Mouse (Mus musculus) embryonic facial prominence, embryonic 11.5 days (tissue): Measurements from ENCODE around the gene Prkci. TPM values are rescaled to one million over a fixed set of nuclear protein-coding genes. Genes with fewer than 3 reads are reported as not detected.

Experiments
- ATAC-seq: fragments of 200-750 bp; cut with Nextera tagmentation; replicated peaks from 2 replicates; pipeline ENCODE4 v1.8.0; 2017; ENCODE audit warnings: low read depth; ENCODE audit not compliant: insufficient number of reproducible peaks, low FRiP score, low TSS enrichment
- DNase-seq: peaks from one replicate; pipeline ENCODE4 v3.0.0-alpha.2; 2015; ENCODE audit warnings: low spot score
- H3K27ac ChIP-seq: fragments of 300-500 bp; sonication (generic); replicated peaks from 2 replicates; pipeline ENCODE4 v1.5.1; 2014; ENCODE audit warnings: mild to moderate bottlenecking, low read depth, low read length, control low read depth
- H3K27me3 ChIP-seq: fragments of 300-500 bp; sonication (generic); 2 replicates; pipeline ENCODE4 v1.6.1; 2014; ENCODE audit warnings: mild to moderate bottlenecking, low read length, moderate library complexity, mixed read lengths; ENCODE audit not compliant: control insufficient read depth, insufficient read depth
- H3K36me3 ChIP-seq: fragments of 300-500 bp; sonication (generic); replicated peaks from 2 replicates; pipeline ENCODE4 v1.6.1; 2014; ENCODE audit warnings: low read depth, mild to moderate bottlenecking, low read length, moderate library complexity, mixed read lengths; ENCODE audit not compliant: control insufficient read depth, insufficient read depth
- H3K4me1 ChIP-seq: fragments of 300-500 bp; sonication (generic); 2 replicates; pipeline ENCODE4 v1.6.1; 2014; ENCODE audit warnings: low read length, mixed read lengths; ENCODE audit not compliant: control insufficient read depth, insufficient read depth
- H3K4me2 ChIP-seq: fragments of 300-500 bp; sonication (generic); 2 replicates; pipeline ENCODE4 v1.6.1; 2014; ENCODE audit warnings: low read depth, mild to moderate bottlenecking, control low read depth, low read length, moderate library complexity
- H3K4me3 ChIP-seq: fragments of 300-500 bp; sonication (generic); 2 replicates; pipeline ENCODE4 v1.5.1; 2014; ENCODE audit warnings: low read depth, low read length, control low read depth
- H3K9ac ChIP-seq: fragments of 300-500 bp; sonication (generic); replicated peaks from 2 replicates; pipeline ENCODE4 v1.6.1; 2014; ENCODE audit warnings: mild to moderate bottlenecking, control low read depth, low read length
- H3K9me3 ChIP-seq: fragments of 300-500 bp; sonication (generic); replicated peaks from 2 replicates; pipeline ENCODE4 v1.6.1; 2016; ENCODE audit warnings: mild to moderate bottlenecking, low read length, inconsistent platforms, mixed read lengths; ENCODE audit not compliant: control insufficient read depth
- WGBS: fragments of 180-500 bp; shearing (Covaris S2); extraction: QIAGEN DNeasy Blood & Tissue Kit; methylation state at CpG from one replicate; pipeline ENCODE4 v1.1.7; 2014; 5-methylcytosine and 5-hydroxymethylcytosine counted together
- polyA plus RNA-seq: library from polyadenylated mRNA; unstranded; fragments of >200 nt; fragmentation: Nextera tagmentation; extraction: Ambion mirVana; gene quantifications from 2 replicates; pipeline ENCODE4 v1.2.1, GENCODE M21; 2014

Prkci gene
- polyA plus RNA-seq, 1 experiment from 2014 or later = 57.1 TPM

DNA sequence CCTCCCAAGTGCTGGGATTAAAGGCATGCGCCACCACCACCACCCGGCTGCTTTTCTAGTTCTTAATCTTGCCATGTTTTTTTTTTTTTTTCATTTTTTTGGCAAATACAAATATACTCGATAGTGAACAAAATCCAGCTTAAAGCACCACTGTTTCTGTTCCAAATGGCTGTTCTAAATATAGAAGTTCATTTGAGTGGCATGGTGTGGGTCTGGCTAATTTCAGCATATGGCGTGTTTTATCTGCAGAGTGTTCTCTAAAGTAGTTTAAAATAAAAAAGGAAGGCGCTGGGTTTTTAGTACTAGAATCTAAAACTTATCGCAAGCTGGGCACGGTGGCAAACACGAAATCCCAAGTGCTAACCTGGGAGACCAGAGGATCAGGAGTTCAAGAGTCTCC, 59.3 kb downstream of the Prkci start:
- Histone ChIP-seq H3K4me3 (no peak overlapping the region), H3K27me3 (no peaks in the 10 kb centered on the region), H3K4me1 (no peaks in the 10 kb centered on the region), H3K36me3 (no peaks in the 10 kb centered on the region), H3K4me2 (no peak overlapping the region), H3K27ac (no peak overlapping the region), H3K9me3 (no peaks in the 10 kb centered on the region), H3K9ac (no peak overlapping the region)
- DNase-seq (no peak), ATAC-seq (no peak)
- 93% methylated on average over 8 of the region's 8 CpGs for WGBS

DNA sequence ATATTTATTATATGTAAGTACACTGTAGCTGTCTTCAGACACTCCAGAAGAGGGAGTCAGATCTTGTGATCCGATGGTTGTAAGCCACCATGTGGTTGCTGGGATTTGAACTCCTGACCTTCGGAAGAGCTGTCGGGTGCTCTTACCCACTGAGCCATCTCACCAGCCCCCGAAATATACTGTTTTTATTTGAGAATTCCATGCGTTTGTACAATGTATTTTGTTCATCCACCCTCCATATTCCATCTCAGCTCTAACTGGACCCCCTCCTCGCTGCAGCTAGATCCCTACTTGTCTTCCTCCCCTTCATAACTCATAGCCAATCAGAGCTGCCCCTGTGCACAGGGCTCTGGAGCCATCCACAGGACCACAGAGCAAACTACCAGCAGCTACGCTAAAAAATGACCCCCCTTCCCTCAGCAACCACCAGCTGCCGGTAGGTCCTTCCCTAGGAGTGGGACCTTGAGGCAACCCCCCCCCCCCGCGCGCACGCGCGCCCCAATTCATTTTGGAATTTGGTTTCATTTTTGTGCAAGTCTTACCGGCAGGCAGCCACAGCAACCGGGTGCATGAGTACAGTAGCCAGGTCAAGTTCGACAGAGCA, 60.6 kb downstream of the Prkci start:
- Histone ChIP-seq H3K4me1 (no peaks in the 10 kb centered on the region), H3K36me3 (no peaks in the 10 kb centered on the region), H3K4me2 (peak overlapping the region; percentile 47), H3K9me3 (no peaks in the 10 kb centered on the region), H3K4me3 (peak overlapping the region; percentile 38), H3K9ac (no peak overlapping the region), H3K27ac (no peak overlapping the region), H3K27me3 (no peaks in the 10 kb centered on the region)
- 30% methylated on average over 17 of the region's 17 CpGs for WGBS
- DNase-seq (peak; percentile 62), ATAC-seq (peak; percentile 46)

DNA sequence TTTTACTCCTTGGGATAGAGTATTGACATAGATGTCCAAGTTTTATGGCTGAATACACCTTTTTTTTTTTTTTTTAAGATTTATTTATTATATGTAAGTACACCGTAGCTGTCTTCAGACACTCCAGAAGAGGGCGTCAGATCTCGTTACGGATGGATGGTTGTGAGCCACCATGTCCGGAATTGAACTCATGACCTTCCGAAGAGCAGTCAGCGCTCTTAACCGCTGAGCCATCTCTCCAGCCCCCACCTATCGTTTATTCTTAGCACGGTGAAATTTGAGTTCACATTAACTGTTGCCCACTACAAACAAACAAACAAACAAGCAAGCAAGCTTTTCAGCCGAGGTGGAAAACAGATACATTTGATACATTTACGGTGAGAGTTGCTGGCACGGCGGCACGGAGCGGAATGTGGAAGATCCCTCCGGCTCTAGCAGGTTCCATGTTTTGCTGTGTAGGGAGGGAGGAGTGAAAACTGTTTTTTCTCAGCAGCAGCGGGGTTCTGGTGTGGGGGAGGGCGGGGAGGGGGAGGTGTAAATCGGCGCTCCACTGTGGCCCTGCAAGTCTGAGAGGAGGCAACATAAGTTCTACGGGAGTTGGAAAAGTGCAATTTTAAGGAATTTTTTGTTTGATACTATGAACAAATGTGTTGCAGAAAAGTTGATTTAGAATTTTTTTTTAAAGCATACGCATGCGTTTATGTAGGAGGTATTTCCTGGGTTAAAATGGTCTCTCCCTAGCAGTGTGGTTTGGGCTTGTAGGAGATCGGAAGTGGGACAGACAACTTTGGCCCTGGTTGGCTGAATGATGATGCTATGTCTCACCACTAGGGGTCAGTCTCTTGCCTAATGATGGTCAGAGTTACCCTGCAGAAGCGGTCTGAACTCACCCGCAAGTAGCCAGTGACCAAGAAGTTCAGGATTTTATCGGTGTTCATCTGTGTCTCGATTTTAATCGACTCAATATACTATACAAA, 61.4 kb downstream of the Prkci start:
- Histone ChIP-seq H3K27ac (no peak overlapping the region), H3K4me3 (peak overlapping the region; percentile 38), H3K4me1 (no peaks in the 10 kb centered on the region), H3K27me3 (no peaks in the 10 kb centered on the region), H3K36me3 (no peaks in the 10 kb centered on the region), H3K9me3 (no peaks in the 10 kb centered on the region), H3K9ac (peak overlapping the region; percentile 55), H3K4me2 (peak overlapping the region; percentile 47)
- DNase-seq (peak; percentile 93), ATAC-seq (peak; percentile 86)
- WGBS = 2% methylated on average over 30 of the region's 30 CpGs

DNA sequence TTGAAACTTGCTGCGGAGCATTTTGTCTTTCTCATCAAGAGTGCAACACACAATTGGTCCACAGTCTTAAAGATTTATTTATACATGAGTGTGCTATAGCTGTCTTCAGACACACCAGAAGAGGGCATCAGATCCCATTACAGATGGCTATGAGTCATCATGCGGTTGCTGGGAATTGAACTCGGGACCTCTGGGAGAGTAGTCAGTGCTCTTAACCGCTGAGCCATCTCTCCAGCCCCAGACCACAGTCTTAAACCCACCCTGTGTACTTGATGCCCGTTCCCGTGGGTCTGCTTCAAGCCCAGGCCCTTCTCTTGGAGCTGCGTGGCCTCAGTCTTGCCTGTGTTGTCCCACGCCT, 65.2 kb downstream of the Prkci start:
- H3K4me3 ChIP-seq = no peak overlapping the region
- H3K36me3 ChIP-seq = no peaks in the 10 kb centered on the region
- no peak for DNase-seq
- no peak overlapping the region for H3K9ac ChIP-seq
- no peaks in the 10 kb centered on the region for H3K4me1 ChIP-seq
- 82% methylated on average over 8 of the region's 8 CpGs for WGBS
- no peaks in the 10 kb centered on the region for H3K27me3 ChIP-seq
- no peak overlapping the region; the same call in 1 of the 2 replicates for H3K27ac ChIP-seq
- no peaks in the 10 kb centered on the region for H3K9me3 ChIP-seq
- H3K4me2 ChIP-seq = no peak overlapping the region
- no peak for ATAC-seq

DNA sequence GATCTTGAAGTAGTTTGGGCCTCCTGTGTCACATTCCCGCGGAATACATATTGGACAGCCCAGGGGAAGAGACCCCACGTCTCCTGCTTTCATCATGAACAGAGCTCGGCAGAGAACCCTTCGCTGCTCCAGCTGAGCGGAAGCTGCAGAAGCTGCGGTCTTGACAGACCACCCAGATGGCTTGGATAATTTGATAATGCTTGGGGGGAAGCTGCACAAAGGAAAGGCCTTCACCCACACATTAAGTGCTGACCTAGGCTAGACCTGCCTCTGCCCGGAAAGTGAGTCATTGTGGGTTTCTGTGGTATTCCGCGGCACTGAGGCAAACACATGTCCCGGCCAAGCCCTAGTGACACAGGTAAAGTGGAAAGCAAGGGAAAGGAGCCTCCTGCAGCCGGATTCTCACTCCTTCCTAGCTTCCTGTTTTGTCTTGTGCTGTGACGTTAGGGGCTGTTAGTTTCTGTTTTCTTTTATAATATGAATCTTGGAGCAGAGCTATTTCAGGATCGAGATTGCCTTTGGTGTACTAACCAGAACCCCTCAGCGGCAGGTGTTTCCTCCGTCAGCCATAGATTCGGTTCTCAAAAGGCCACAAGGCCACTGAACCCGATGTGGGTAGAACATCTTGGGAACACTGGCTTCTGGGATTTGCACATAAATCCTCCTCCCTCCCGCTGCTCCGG, 65.7 kb downstream of the Prkci start:
- no peaks in the 10 kb centered on the region for H3K4me1 ChIP-seq
- ATAC-seq = no peak
- WGBS = 53% methylated on average over 20 of the region's 20 CpGs
- H3K27ac ChIP-seq = no peak overlapping the region; the same call in 1 of the 2 replicates
- no peak overlapping the region for H3K4me2 ChIP-seq
- no peak overlapping the region for H3K9ac ChIP-seq
- DNase-seq = peak; percentile 43
- H3K36me3 ChIP-seq = no peaks in the 10 kb centered on the region
- no peaks in the 10 kb centered on the region for H3K9me3 ChIP-seq
- H3K4me3 ChIP-seq = no peak overlapping the region
- no peaks in the 10 kb centered on the region for H3K27me3 ChIP-seq

DNA sequence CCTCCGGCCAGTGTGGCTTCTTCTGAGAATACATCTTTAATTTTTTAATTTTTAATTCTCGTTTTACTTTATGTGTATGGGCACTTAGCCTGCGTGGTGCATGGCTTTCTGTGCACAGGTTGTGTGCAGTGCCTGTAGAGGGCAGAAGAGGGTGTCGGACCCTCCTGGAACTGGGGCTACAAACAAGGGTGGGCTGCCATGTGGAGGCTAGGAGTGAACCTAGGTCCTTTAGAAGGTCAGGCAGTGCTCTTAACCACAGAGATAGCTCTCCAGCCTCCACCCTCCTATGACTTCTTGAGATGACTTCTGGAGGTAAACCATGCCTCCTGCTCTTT, 66.2 kb downstream of the Prkci start:
- Histone ChIP-seq H3K36me3 (no peaks in the 10 kb centered on the region), H3K27me3 (no peaks in the 10 kb centered on the region), H3K4me3 (no peak overlapping the region), H3K27ac (no peak overlapping the region), H3K4me1 (no peaks in the 10 kb centered on the region), H3K9ac (no peak overlapping the region), H3K9me3 (no peaks in the 10 kb centered on the region), H3K4me2 (no peak overlapping the region)
- WGBS = 83% methylated on average over 4 of the region's 4 CpGs
- DNase-seq = no peak
- no peak for ATAC-seq

DNA sequence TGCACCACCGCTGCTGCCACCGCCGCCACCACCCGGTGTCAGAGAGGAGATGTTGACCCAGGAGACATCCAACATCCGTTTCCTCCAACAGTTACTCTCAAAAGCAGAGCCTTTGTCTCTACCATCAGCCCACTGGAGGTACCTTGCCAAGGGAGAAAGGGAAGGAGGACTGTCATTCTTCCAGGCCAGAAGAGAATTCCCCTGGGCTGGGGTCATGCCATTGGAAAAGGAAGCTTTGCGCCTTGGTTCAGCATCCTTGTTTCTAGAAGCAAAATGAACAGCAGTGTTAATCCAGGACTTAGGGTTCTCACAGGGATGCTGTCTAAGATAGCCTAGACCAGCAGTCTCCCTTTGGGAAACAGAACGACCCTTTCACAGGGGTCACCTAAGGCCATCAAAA, 66.8 kb downstream of the Prkci start:
- no peaks in the 10 kb centered on the region for H3K9me3 ChIP-seq
- WGBS = 85% methylated on average over 7 of the region's 7 CpGs
- no peaks in the 10 kb centered on the region for H3K4me1 ChIP-seq
- H3K9ac ChIP-seq = no peak overlapping the region
- no peaks in the 10 kb centered on the region for H3K36me3 ChIP-seq
- 0 out of 2 replicates have a peak overlapping the region, but pooled peaks have one; percentile 9 for H3K27ac ChIP-seq
- H3K4me2 ChIP-seq = no peak overlapping the region
- ATAC-seq = no peak
- no peaks in the 10 kb centered on the region for H3K27me3 ChIP-seq
- DNase-seq = no peak
- H3K4me3 ChIP-seq = no peak overlapping the region

DNA sequence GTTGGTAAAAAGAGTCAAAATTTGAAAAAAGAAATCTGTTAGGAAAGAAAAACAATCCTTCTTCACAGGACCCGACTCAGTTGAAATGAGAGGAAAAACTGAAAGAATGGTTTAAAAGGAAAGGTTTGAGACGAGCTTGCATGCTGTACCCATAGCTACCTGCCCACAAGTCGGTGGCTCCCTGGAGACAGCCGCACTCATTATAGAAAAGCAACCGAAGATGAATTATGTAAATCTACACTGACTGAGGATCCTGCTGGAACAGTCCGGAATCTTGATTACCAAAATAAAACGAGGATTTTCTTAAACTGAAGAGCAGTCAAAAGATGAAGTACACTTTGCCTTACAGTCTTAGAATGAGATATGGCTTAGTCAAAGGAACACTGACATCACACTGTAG, 72.9 kb downstream of the Prkci start:
- WGBS = 85% methylated on average over 7 of the region's 7 CpGs
- no peak for ATAC-seq

More for the DNA sequence above, 72.9 kb downstream of the Prkci start:
- Histone ChIP-seq H3K4me2 (no peak overlapping the region), H3K9me3 (no peaks in the 10 kb centered on the region), H3K27me3 (no peaks in the 10 kb centered on the region), H3K27ac (no peak overlapping the region), H3K9ac (no peak overlapping the region), H3K36me3 (no peaks in the 10 kb centered on the region), H3K4me1 (no peaks in the 10 kb centered on the region), H3K4me3 (no peak overlapping the region)
- DNase-seq = no peak
